Comparison of ENCODE assay signal across 9 mouse cellular contexts in the genomic region with DNA sequence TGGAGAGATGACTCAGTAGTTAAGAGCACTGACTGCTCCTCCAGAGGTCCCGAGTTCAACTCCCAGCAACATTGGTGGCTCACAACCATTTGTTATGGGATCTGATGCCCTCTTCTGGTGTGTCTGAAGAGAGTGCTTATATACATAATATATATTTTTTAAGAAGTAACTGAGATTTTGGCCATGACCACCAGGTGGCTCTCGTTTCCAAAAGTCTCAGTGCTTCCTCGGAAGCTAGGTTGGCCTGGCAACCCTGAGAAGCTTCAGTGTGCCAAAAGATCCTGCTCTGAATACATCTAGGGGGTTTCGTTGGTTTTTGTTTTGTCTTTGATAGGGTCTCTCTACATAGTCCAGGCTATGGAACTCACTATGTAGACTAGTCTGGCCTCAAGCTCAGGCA. TPM values are rescaled to one million over a fixed set of nuclear protein-coding genes. Genes with fewer than 3 reads are reported as not detected.
A peak's percentile ranks its signal among the peaks of the same experiment; 100 is the strongest.
DNase-seq lines count a peak whose midpoint lies in the region; ATAC-seq lines count a peak whose summit lies in the region.
"Had no signal": no experiment of that assay in that cellular context is flagged by ENCODE, and none has a peak within 500 bp of the region (broad histone marks: within the 10 kb centered on the region; RNA-seq: fewer than 3 reads in every experiment).

No protein-coding gene starts in this region.

- 36% methylated on average over 4 of the region's 4 CpGs for WGBS in forebrain, embryonic 12.5 days
- WGBS in limb, embryonic 13.5 days: 37% methylated on average over 4 of the region's 4 CpGs
- WGBS in midbrain, embryonic 15.5 days: 17% methylated on average over 4 of the region's 4 CpGs

- H3K27ac ChIP-seq in forebrain, embryonic 12.5 days: no peak overlapping the region
- H3K27ac ChIP-seq in limb, embryonic 13.5 days: no peak overlapping the region
- H3K27ac ChIP-seq in midbrain, embryonic 15.5 days: no peak overlapping the region

- peak; percentile 50 to 59 for DNase-seq in left cerebral cortex, adult 18-20 months (ENCODE audit: low spot score in 2 of 2)
- DNase-seq in left cerebral cortex, adult 8-10 months (ENCODE audit: low spot score in 2 of 2): no peak
- DNase-seq in c-Kit-negative CD71-positive TER-119-positive erythroid progenitor cells, embryonic 14.5 days (ENCODE audit: low read depth, low spot score): peak; percentile 44
- DNase-seq in spleen, postnatal 10 days (ENCODE audit: low spot score in 2 of 2): peak; percentile 49 to 78

- no peak overlapping the region for H3K4me2 ChIP-seq in forebrain, embryonic 12.5 days
- H3K4me2 ChIP-seq in limb, embryonic 13.5 days (replicated peaks): no peak overlapping the region
- H3K4me2 ChIP-seq in midbrain, embryonic 15.5 days: no peak overlapping the region

- H3K36me3 ChIP-seq in forebrain, embryonic 12.5 days (replicated peaks): peaks cover 32% of the 10 kb centered on the region
- H3K36me3 ChIP-seq in limb, embryonic 13.5 days: peaks cover 33% of the 10 kb centered on the region
- H3K36me3 ChIP-seq in midbrain, embryonic 15.5 days (replicated peaks): 0 out of 2 replicates have a peak, but pooled peaks cover 6% of the 10 kb centered on the region

- H3K4me3 ChIP-seq in forebrain, embryonic 12.5 days (replicated peaks): no peak overlapping the region
- H3K4me3 ChIP-seq in limb, embryonic 13.5 days: no peak overlapping the region
- H3K4me3 ChIP-seq in midbrain, embryonic 15.5 days: no peak overlapping the region
- H3K4me3 ChIP-seq: megakaryocyte, embryonic 14.5 days had no signal

- H3K4me1 ChIP-seq in forebrain, embryonic 12.5 days: peaks cover 9% of the 10 kb centered on the region
- H3K4me1 ChIP-seq in limb, embryonic 13.5 days: peaks cover 14% of the 10 kb centered on the region
- H3K4me1 ChIP-seq in midbrain, embryonic 15.5 days: peaks cover 24% of the 10 kb centered on the region

- no peaks in the 10 kb centered on the region for H3K27me3 ChIP-seq in forebrain, embryonic 12.5 days
- no peaks in the 10 kb centered on the region for H3K27me3 ChIP-seq in limb, embryonic 13.5 days
- H3K27me3 ChIP-seq in midbrain, embryonic 15.5 days (replicated peaks): no peaks in the 10 kb centered on the region
- H3K27me3 ChIP-seq: megakaryocyte, embryonic 14.5 days had no signal

- no peak overlapping the region for H3K9ac ChIP-seq in forebrain, embryonic 12.5 days
- no peak overlapping the region for H3K9ac ChIP-seq in limb, embryonic 13.5 days
- H3K9ac ChIP-seq in midbrain, embryonic 15.5 days: no peak overlapping the region

- peak; percentile 57; the same call in 1 of the 2 replicates for ATAC-seq in forebrain, embryonic 12.5 days (ENCODE audit: low FRiP score)
- peak; percentile 80 for ATAC-seq in inflammation-experienced regulatory T-cells, adult 6 months
- 0 out of 2 replicates have a peak, but pooled peaks have one; percentile 19 for ATAC-seq in limb, embryonic 13.5 days (ENCODE audit: low FRiP score, low read depth)
- peak; percentile 81 for ATAC-seq in midbrain, embryonic 15.5 days (replicated peaks)

- no peaks in the 10 kb centered on the region for H3K9me3 ChIP-seq in forebrain, embryonic 12.5 days
- no peaks in the 10 kb centered on the region for H3K9me3 ChIP-seq in limb, embryonic 13.5 days
- H3K9me3 ChIP-seq in midbrain, embryonic 15.5 days: no peaks in the 10 kb centered on the region
- H3K9me3 ChIP-seq: megakaryocyte, embryonic 14.5 days had no signal

RNA-seq across cellular contexts. Expression of a gene that starts 10.6 kb away (rescaled TPM):
- 100 to 1,000 TPM; 248 to 265 TPM for total RNA-seq in left cerebral cortex, adult 18-20 months (2021)
- 100 to 1,000 TPM; 221 to 283 (median 254) TPM for total RNA-seq in left cerebral cortex, adult 8-10 months (2022)
- polyA plus RNA-seq in forebrain, embryonic 12.5 days (2016; fragmentation: Nextera tagmentation; extraction: Ambion mirVana): 15.9 and 17.9 TPM in 2 replicates
- polyA plus RNA-seq in inflammation-experienced regulatory T-cells, adult 6 months (2017; shearing (Covaris generic)): 10 to 100 TPM; 21.0 to 26.1 (median 23.7) TPM
- 30.5 and 32.1 TPM in 2 replicates for polyA plus RNA-seq in limb, embryonic 13.5 days (2015; fragmentation: Nextera tagmentation; extraction: Ambion mirVana)
- 11.3 and 11.4 TPM in 2 replicates for polyA plus RNA-seq in midbrain, embryonic 15.5 days (2015; fragmentation: Nextera tagmentation; extraction: Ambion mirVana)

RNA-seq across cellular contexts. Expression of a gene that starts 20.9 kb away (rescaled TPM):
- total RNA-seq in left cerebral cortex, adult 18-20 months (2021): 10 to 100 TPM; 41.4 to 42.5 TPM
- total RNA-seq in left cerebral cortex, adult 8-10 months (2022): 10 to 100 TPM; 37.9 to 41.3 (median 39.0) TPM
- 853 and 916 TPM in 2 replicates for polyA plus RNA-seq in forebrain, embryonic 12.5 days (2016; fragmentation: Nextera tagmentation; extraction: Ambion mirVana)
- polyA plus RNA-seq in inflammation-experienced regulatory T-cells, adult 6 months (2017; shearing (Covaris generic)): 100 to 1,000 TPM; 131 to 311 (median 156) TPM
- polyA plus RNA-seq in limb, embryonic 13.5 days (2015; fragmentation: Nextera tagmentation; extraction: Ambion mirVana): 657 and 704 TPM in 2 replicates
- 250 and 290 TPM in 2 replicates for polyA plus RNA-seq in midbrain, embryonic 15.5 days (2015; fragmentation: Nextera tagmentation; extraction: Ambion mirVana)

RNA-seq across cellular contexts. Expression of a gene that starts 49.9 kb away (rescaled TPM):
- 1,000 to 10,000 TPM; 1,850 TPM for total RNA-seq in left cerebral cortex, adult 18-20 months (2021)
- total RNA-seq in left cerebral cortex, adult 8-10 months (2022): 1,000 to 10,000 TPM; 1,587 to 1,877 (median 1,701) TPM
- polyA plus RNA-seq in forebrain, embryonic 12.5 days (2016; fragmentation: Nextera tagmentation; extraction: Ambion mirVana): 4,594 and 4,665 TPM in 2 replicates
- polyA plus RNA-seq in inflammation-experienced regulatory T-cells, adult 6 months (2017; shearing (Covaris generic)): 1,000 to 10,000 TPM; 2,486 to 3,282 (median 2,929) TPM
- polyA plus RNA-seq in limb, embryonic 13.5 days (2015; fragmentation: Nextera tagmentation; extraction: Ambion mirVana): 4,950 and 5,155 TPM in 2 replicates
- polyA plus RNA-seq in midbrain, embryonic 15.5 days (2015; fragmentation: Nextera tagmentation; extraction: Ambion mirVana): 3,416 and 3,418 TPM in 2 replicates

RNA-seq across cellular contexts. Expression of a gene that starts 55.6 kb away (rescaled TPM):
- total RNA-seq in left cerebral cortex, adult 18-20 months (2021): under 1 TPM; 0.23 to 0.49 TPM
- total RNA-seq in left cerebral cortex, adult 8-10 months (2022): 1 to 10 TPM in 1 of 4 experiments, under 1 TPM in 3; 0.44 to 1.3 (median 0.67) TPM
- 0.31 and 0.63 TPM in 2 replicates for polyA plus RNA-seq in forebrain, embryonic 12.5 days (2016; fragmentation: Nextera tagmentation; extraction: Ambion mirVana)
- 100 to 1,000 TPM; 117 to 248 (median 132) TPM for polyA plus RNA-seq in inflammation-experienced regulatory T-cells, adult 6 months (2017; shearing (Covaris generic))
- 1.5 and 2.1 TPM in 2 replicates for polyA plus RNA-seq in limb, embryonic 13.5 days (2015; fragmentation: Nextera tagmentation; extraction: Ambion mirVana)
- polyA plus RNA-seq in midbrain, embryonic 15.5 days (2015; fragmentation: Nextera tagmentation; extraction: Ambion mirVana): 0.23 and 0.54 TPM in 2 replicates

Comparison
In these comparisons a context has a peak if more than half of its experiments do, and no peak if none do; other contexts are left out.
1. DNase-seq: peak in left cerebral cortex, adult 18-20 months (2 of 2), c-Kit-negative CD71-positive TER-119-positive erythroid progenitor cells, embryonic 14.5 days (single experiment) and spleen, postnatal 10 days (2 of 2); none in left cerebral cortex, adult 8-10 months (0 of 2).
2. ATAC-seq: peak in every context shown above with its lines; median percentile 81 in midbrain, embryonic 15.5 days; 80 in inflammation-experienced regulatory T-cells, adult 6 months; 57 in forebrain, embryonic 12.5 days; 19 in limb, embryonic 13.5 days.